Mouse (Mus musculus) cerebellum, adult 11 months (tissue): Measurements from ENCODE around the gene Ptprd.
A peak's percentile ranks its signal among the peaks of the same experiment; 100 is the strongest.

Experiments used
- DNase-seq: peaks from one replicate; pipeline ENCODE4 v3.0.0; 2022

The Ptprd gene

DNA sequence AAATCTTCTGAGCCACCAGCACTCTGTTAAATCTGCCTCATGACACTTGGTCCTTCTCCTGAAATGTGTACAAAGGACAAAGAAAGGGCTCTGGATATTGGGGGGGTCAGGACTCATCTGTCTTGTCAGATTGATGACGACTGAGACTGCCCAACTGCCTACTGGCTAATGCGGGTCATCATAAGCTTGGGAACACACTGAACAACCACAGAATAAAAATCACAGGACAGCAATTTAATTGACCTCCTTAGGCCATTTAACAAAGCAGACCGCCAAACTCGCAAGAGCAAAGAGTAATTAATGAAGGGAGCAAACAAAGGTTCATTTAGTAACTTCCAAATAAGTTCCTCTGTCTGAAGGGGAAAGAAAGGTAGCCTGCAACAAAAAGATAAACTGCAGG is 2215.9 kb downstream of the Ptprd start:
- DNase-seq = no peak

DNA sequence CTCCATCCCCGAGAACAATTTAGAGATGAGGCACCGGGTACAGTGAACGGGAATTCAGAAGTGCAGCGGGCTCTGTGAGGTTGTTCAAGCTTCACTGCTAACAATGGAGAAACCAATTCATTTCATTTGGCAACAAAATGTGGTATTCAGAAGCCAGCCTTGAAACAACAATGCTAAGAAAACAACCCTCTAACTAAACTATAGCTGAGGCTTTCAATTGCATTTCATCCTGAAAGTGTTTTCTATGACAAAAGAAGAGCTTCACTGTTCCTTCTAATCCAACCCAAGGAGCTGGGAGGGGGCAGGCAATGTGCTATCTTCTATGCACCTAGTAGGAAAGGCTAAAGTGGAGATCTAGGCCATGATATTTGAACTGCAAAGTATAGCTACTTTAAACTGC is 2217.2 kb downstream of the Ptprd start:
- no peak for DNase-seq

DNA sequence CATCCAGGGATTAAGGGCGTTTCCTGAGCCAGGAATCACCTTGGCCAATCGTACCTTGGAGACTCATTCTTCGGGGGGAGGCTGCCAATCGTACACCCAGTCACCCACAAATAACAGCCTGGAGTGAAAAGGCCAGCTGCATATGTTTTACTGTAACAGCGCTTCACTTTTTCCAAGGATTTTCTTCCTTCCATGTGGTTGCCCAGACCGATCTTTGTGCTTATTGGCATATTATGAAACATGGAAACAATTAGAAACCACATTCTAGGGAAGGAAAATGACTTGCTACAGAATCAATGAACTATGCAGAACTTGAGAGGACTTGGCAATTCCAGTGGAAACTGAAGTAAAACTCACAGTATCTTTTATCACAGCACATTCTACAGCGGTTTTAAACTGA is 2218.7 kb downstream of the Ptprd start:
- DNase-seq = no peak

DNA sequence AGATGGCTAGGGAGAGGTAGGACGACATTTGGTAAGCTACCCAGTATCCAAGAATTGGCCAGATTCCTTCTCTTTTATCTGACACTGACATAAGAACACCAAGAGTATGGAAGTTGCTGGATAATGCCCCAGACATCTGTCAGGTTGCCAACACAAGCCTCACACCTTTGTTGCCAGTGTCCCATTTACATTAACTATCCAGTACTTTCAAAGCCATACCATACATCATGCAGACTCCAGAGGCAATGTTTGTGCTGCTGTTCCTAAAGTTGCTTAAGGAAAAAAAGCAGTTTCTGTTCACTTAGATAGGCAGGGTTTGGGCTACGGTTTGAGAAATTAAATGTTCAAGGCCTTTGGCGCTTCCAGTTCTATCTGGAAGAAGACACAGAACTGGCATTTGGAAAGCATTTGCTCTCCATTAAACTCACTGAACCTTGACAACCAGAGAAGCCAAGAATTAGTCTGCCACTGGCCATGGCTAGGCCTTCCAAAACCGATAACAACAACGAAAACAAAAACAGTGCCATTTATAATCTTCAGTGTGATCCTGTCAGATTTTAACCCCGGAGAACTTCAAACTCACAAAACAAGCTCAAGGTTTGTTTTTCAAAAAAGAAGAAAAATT is 2220.0 kb downstream of the Ptprd start:
- DNase-seq = peak; percentile 20

DNA sequence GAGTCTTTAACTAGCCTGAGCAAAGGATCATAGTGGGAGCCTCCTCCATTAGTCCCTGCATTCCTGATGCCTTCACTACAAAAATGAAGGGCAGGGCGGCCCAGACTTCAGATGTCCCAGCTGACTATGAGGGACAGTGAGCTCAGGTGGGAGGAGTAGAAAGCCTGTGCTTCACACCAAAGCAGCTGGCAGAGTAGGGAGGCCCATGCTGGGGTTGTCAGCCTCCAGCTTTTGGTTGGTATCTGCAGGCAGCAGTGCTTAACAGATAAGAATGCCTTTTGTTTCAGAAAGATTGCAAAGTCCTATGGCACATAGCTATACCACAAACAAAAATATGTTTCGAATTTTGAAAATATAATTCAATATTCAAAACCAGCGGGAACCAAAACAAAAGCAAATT is 2237.0 kb downstream of the Ptprd start:
- no peak for DNase-seq

DNA sequence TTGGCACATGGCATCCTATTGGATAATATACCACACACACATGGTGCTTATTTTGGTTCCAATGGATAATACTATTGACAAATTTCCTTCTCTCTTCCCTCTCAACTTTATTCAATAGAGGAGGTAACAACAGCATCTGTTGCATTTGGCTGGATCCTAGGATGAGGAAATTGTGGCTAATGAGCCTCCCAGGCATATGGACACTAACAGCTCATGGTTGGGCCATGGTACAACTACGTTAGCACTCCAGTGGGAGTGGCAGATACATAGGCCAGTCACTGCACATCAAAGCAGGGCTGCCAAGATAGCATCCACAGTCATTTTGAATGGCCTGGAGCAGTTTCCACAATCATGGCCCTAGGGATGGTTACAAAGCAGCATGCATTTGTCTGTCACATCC is 2238.4 kb downstream of the Ptprd start:
- DNase-seq = no peak

DNA sequence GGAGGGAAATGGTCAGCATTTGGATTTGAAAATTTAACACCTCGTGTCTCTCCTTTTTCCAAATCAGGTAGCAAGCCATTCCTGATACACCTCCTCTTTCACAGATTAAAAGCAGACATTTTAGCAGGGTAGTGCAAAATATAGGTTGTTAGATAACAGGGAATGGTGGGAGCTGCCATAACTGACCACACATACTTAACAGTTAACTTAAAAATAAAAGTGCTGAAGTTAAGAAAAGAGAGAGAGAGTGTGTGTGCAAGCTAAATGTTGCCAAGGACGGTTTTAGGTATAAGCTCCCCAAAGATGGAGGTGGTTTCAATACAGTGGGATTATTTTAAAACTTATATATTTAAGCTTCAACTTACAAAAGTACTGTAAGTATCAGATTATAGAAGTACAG is 2241.8 kb downstream of the Ptprd start:
- DNase-seq = no peak

DNA sequence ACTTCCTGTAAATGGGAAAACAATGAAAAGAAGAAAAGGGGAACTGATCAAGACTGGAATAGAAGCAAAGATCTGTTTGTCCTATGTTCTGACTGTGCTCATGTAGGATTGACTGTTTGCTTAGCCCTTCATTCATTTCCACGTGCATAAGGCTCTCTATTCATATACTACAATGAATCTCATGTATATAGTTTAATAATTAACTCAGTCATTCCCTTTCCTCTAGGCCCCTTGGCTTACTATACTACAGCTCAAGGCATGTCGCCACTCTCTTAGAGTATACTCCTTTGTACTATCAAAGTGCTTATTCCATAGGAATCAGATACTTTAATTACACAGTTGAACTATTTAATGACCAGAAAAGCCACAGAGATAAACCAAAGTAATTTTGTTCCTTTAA is 2243.1 kb downstream of the Ptprd start:
- DNase-seq = no peak

DNA sequence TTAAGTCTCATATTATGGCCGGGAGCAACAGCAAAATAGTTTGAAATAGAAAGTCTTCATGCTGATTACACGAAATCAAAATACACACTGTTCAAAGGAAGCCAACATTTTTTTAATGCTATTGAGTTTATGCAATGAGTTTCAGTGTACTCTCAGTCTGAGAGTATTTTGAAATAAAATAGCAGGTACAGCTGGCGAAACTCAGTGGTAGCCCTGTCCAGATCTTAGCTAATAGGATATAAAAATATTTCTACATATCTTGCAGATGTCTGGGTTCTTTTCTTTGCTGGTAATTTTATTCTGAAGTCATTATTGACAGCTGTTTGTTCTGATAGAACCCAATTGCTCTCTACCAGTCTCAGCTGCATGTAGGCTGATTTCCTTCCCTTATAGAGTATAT is 2246.0 kb downstream of the Ptprd start:
- DNase-seq = no peak

DNA sequence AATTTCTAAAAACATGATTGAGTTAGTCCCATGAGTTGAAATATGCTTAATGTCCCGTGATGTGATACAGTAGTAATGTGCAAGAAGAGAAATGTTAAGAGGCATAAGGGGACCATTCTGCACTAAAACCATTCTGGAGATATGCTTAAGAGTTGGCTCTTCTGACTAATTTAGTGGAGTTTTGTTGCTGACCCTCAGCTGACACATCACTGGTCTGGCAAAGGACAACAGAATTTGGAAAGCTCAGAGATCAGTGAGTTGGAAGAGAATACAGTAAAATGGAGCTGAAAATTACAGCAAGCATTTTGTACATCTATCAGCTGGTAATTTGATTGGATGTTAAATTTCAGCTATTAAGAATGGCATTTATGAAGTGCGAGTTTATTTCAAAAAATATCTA is 2248.8 kb downstream of the Ptprd start:
- no peak for DNase-seq

DNA sequence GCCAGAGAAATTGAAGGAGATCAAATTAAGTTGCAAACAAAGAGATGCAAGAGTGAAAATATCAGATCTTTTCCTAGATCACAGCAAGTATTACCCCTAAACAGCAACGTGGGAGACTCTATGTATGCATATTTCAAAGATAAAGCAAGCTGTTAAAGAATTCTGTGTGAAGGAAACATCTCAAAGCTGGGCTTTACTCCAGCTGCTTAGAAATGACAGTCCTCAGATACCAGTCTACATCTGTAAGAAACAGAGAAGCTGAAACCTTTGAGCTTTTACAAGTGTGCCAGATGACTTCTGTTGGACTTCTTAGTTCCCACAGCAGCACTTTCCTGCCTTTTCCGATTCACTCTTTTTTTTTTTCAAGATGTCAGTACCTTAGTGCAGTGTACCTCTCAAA is 2249.9 kb downstream of the Ptprd start:
- DNase-seq = no peak

DNA sequence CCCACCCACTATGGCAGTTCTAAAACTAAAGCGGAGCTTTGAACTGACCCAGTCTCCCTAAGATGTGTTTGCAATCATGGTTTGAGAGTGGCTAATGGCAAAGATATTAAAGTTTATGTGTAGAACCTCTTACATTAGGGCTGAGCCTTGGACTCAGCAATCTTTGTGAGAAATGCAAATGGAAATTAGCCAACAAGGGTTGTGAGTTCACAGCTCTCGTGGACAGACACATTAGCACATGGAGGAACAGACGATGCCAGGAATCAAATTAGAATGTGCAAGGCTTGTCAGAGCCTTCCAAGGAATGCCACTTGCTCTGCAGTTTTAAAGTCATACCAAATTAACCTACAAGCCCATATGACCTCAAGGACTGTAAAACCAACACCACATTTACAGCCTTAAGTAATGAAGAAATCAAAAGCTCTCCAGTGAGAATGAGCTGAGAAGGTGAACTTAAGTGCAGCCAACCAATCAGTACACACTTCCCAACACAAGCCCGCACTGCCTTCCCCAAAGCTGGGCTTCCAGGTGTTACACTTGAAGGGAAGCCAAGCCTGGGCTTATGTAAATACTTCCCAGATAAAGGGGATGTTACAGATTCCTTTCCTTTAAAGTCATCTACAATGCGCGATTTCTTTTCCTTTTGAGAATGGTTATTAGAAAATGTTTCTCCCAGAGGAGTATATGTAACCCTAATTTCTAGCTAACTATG is 2258.3 kb downstream of the Ptprd start:
- DNase-seq = no peak

DNA sequence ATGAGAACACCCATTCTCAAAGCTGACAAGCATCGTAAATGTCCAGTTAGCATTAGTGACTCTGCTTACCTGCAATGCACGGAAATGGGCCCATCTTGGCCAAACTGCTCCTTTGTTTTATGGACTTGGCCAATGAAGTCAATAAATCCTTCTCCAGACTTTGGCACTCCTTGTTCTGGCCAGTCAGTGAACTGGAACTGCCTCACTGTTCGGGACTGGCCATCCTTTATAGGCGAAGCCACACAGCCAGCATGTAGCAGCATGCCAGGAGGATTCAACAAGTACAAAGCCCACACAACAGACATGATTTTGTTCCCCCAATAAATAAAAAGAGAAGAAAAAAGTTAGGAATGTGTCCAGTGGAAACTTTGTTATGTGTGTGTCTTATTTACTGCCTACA is 2261.2 kb downstream of the Ptprd start:
- no peak for DNase-seq

DNA sequence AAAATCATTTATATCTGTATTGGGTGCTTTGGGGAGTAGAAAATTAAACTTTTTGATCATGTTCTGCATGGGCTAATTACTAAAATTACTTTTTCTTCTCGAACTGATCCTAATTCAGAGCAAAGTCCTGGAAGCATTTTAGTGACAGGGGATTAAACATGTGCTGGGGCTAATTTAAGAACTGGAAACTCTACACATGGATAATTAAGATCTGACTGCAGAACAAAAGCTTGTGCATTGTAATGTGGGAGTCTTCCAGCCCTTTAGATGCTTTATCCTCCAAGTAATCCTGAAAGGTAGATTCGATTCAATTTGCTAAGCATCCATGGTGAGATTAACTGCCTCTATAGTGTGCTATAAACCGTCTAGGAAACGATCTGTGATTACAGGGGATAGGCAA is 2316.9 kb downstream of the Ptprd start:
- no peak for DNase-seq
